Mouse (Mus musculus): ENCODE data around the gene Grxcr1.

GRCm38 (mm10) chr5:68122883-68123282 is 91.2 kb downstream of the Grxcr1 start:
- TF ChIP-seq GATA1 (IDR thresholded peaks at IDR 0.05; ENCODE audit: borderline replicate concordance, low read length) (no peak), FLI1 (IDR thresholded peaks at IDR 0.05; ENCODE audit: low read length) (no peak)
